Mouse (Mus musculus) R1 (cell line): ENCODE measurements around the gene Fgfr2.
A peak's percentile ranks its signal among the peaks of the same experiment; 100 is the strongest.
"Not testable (repeated sequence)": the region's sequence is repeated elsewhere in the genome, so short reads cannot be mapped to it uniquely, and the experiment has no call there.

ENCODE experiments used
- DNase-seq: peaks from one replicate; pipeline ENCODE4 v3.0.0-alpha.2; 2018; ENCODE audit warnings: low read depth, low spot score

The Fgfr2 gene

GRCm38 (mm10) chr7:130455587-130456246, 2667.4 kb downstream of the Fgfr2 start:
- no peak for DNase-seq

GRCm38 (mm10) chr7:130454226-130454625, 2668.9 kb downstream of the Fgfr2 start:
- DNase-seq, result no peak

- no peak for DNase-seq
Measured at GRCm38 (mm10) chr7:130435776-130436175, 2687.4 kb downstream of the Fgfr2 start.

GRCm38 (mm10) chr7:130432141-130432540, 2691.0 kb downstream of the Fgfr2 start:
- DNase-seq, result no peak

DNA sequence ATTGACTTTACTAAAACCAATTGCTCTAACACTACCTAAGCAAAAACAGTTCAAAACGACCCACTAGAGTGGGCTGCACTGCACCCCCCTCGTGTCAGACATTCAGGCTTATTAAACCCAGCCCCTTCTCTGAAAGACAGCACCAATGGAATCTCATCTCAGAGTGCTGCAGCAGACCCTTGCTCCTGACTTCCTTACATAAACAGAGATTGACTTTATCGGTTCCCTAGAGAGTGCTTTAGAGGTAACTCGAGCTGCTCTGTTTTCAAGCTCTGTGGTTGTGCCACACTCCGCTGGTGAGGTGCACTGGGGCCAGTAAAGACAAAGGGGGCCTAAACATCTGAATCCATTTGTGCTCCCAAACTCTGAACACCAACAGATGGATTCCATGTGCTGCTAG, 2696.6 kb downstream of the Fgfr2 start:
- DNase-seq, result no peak

DNA sequence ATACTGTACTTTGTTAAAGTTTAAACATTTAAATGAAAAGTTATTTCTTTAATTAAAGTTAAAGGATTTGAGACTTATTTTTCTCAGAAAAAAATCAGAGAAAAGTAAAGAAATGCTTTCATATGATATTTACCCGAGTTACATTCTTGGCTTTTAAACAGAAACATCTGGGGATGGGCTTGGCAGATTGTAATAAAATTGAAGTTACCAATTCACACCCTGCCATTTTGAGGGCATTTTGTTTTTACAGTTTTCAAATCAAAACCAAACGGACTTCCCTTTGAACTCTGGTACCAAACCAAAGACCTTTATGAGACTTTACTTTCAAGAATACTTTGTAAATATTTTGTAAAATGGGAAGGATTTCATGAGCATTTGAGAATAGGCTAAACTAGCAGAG, 2697.2 kb downstream of the Fgfr2 start:
- no peak for DNase-seq

DNA sequence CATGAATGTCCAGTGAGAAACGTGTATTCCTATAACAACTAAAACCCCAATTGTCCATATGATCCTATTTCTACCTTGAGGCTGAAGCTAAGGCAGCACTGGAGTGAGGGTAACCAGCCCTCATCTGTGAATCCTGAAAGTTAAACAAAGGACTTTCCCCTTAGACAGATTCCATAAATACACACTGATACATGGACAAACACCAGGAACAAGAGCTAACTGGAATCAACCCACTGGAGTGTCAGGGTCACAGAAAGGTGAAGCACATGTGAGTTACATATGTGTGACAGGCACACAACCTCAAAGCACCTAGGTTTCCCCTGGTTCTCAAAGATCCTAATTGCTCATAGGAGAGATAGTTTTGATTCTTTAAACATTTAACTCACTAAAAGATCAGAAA, 2703.2 kb downstream of the Fgfr2 start:
- no peak for DNase-seq

DNA sequence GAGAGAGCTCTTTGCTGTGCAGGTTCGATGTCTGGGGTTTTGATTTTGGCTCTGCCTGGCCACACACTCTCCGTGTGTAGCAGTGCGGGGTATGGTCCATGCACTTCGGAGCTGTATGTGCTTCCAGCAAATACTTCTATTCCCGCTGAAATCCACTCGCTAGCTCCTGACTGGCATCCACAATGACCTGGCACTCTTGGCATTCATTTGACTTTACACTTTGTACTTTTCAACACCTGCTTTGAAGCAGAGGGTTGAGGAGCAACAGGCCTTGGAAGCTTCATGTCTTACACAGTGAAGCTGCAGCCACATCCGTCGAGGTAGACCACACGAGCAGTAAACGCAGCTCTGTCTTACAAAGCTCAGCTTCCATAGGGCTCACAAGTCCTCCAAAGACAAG, 2715.5 kb downstream of the Fgfr2 start:
- DNase-seq, result no peak

DNA sequence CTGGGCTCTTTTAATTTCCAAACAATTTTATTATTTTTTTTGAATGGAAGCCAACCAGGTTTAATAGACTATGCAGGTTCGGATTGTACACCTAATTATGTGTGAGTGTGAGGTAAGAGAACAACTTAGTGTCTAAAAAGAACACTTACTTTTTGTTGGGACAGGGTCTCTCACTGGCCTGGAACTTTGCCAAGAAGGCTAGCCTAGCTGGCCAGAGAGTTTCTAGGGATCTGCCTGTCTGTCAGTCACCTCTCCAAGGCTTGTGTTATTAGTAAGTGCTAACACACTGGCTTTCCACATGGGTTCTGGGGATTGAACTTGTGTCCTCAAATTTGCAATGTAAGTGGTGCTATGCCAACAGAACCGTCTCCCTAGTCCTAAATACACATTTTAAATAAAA, 2719.8 kb downstream of the Fgfr2 start:
- no peak for DNase-seq

GRCm38 (mm10) chr7:130394697-130395096, 2728.5 kb downstream of the Fgfr2 start:
- peak; percentile 66 for DNase-seq

- DNase-seq, result not testable (repeated sequence)
Measured at GRCm38 (mm10) chr7:130390060-130390459, 2733.1 kb downstream of the Fgfr2 start.

DNA sequence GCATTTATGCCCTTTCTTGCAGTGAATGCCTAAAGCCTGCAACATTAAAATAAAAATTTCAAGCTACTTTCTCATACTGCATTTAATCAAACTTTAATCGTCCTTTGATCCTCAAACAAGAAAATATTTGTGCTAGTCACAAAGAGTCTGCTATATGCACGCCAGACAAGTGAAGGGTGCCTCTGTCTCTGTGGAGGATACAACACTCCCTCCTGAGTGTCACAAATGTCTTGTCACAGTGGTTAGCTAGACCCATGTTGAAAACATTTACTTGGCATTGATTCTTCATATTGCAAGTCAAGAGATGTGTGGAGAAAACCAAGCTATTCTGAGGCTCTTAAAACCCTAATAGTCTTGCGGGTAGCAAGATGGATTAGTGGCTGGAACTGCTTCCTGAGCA, 2736.8 kb downstream of the Fgfr2 start:
- no peak for DNase-seq

GRCm38 (mm10) chr7:130385732-130386294, 2737.3 kb downstream of the Fgfr2 start:
- no peak for DNase-seq

GRCm38 (mm10) chr7:130382126-130382525, 2741.0 kb downstream of the Fgfr2 start:
- DNase-seq, result peak; percentile 51

DNA sequence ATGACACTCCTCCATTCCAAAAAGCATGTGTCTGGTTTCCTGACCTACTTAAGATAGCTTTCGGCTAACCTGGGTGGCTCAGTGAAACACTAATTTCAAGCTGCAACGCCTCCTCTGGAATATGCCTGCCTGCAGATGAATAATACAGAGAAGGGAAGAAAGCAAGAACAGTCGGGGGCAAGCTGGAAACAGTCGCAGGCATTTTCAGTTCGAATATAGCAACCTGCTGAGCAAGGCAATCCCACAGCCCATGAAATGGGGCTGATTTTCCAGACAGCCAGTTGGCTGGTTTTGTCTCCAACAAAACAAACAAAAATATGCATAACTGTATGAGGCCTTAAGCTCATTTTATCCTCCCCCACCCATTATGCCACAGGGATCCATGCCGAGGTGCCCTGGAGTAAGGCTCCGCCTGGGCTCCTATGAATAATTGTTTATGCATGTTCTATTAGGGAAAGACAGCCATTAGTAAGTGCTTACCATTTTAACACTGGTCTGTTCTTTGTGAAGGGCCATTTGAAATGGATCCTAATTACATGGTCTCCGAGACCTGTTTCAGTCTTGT, 2741.7 kb downstream of the Fgfr2 start:
- no peak for DNase-seq

DNA sequence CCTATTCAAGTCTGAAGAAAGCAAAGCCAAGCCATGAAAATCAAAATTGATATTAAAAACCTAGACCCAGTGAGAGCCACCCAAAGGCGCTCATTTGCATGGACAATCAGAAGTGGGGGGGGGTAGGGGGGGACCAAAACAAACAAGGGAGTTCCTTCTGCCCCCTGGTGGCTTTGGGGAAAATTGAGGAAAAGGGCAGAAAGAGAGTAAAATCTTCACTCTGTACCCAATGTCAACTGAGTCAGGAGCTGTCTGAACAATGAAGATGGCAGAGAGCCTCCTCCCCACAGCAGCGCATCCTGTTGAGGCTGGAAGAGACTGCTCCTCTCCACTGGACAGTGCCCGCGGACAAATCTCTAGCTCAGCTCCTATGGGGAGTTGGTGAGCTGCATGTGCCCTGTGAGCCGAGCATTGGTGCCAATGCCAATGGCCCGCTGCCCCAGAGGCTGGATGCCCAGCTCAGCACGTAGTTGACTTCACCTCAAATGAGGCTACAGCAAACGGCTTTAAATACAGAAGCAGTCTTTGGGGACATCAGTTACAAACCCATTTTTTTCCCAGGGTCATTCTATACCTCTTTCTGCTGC, 2742.3 kb downstream of the Fgfr2 start:
- peak; percentile 27 for DNase-seq

GRCm38 (mm10) chr7:130380367-130380766, 2742.8 kb downstream of the Fgfr2 start:
- DNase-seq, result no peak

DNA sequence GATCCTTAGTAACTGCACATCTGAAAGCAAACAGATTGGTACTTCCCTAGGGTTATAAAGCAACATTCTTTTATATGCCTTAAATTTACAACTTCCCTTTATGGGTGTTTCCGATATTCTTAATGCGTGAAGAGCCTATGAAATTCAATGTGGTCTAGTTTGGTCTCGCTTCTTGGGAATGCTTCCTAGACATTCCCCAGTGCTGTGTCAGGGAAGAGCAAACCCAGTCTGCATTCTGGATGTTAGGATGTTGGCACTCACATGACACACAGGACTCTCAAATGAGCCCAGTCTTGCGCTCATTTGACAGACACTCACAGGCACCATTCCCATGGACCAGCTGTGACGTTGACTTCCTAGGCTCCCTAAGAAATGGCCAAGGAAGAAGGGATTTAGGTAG, 2743.3 kb downstream of the Fgfr2 start:
- DNase-seq, result no peak

DNA sequence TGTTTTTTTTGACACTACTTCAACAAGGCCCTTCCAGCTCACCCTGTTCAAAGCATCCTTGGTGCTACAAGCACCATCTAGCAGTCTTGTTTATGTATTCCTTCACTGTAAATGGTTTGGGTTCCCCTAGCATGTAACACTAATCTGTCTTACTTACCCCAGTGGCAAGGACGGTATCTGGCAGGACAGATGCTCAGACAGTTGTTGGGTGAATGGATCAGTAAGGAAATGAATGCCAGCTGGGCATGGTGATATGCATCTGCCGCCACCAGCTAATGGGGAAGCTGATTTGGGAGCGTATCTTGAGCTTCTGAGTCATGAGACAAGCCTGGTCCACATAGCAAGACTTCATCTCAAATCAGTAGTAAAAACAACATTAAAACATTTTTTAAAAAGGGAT, 2744.8 kb downstream of the Fgfr2 start:
- DNase-seq, result no peak

- no peak for DNase-seq
Measured at GRCm38 (mm10) chr7:130374311-130374710, 2748.8 kb downstream of the Fgfr2 start.

GRCm38 (mm10) chr7:130368827-130369641, 2754.1 kb downstream of the Fgfr2 start:
- DNase-seq, result peak; percentile 49
